Mouse (Mus musculus): ENCODE results near the gene Nrxn2. TPM values are rescaled to one million over a fixed set of nuclear protein-coding genes. Genes with fewer than 3 reads are reported as not detected.

The Nrxn2 gene
- polyA plus RNA-seq, 1 experiment from 2014 or later = 0.52 TPM

DNA sequence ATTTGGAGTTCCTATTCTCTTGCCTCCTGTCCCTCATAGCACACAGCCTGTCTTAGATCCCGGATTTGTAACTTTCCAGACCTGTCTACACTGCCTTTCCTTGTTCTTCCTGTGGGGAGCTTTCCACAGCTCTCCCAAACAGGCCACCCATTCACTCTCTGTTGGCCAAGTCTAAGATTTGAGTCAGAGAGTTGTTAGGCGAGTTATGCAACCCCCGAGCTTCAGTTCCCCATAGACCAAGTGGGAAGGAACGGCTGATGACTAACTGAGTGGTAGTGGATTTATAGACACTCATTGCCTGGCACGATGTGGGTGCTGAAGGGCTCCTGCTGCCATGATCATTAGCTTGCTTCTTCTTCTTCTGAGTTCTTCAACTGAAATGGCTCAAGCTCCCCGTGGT is 41.0 kb downstream of the Nrxn2 start:
- peaks cover 31% of the 10 kb centered on the region for H3K27me3 ChIP-seq (replicated peaks)
- no peak overlapping the region for H3K4me2 ChIP-seq
- H3K27ac ChIP-seq (ENCODE audit: poor library complexity, severe bottlenecking) = no peak overlapping the region
- H3K36me3 ChIP-seq = no peaks in the 10 kb centered on the region
- no peak overlapping the region for H3K9ac ChIP-seq
- H3K4me1 ChIP-seq (replicated peaks) = no peaks in the 10 kb centered on the region; the same call in 1 of the 2 replicates
- ATAC-seq (ENCODE audit: insufficient number of reproducible peaks, low FRiP score) = no peak
- 77% methylated on average over 6 of the region's 6 CpGs for WGBS
- H3K4me3 ChIP-seq = no peak overlapping the region
- H3K9me3 ChIP-seq (replicated peaks) = no peaks in the 10 kb centered on the region

DNA sequence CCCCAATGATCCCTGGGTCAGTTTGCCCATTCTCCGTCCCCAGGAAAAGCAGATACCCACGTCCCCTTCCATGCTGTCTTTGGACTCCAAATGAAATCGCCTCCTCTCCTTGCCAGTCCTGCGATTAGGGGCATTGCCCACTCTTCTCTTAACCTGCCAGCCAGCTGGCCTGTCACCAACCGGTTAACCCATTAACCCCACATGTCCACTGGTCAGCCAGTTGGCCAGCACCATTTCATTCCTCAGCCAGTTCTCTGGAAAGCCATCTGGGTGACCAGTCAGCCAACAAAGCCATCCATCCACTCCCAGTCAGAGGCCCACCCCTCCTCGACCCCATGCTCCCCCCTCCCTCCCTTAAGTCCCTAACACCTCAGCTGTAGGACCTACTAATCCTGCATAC is 44.3 kb downstream of the Nrxn2 start:
- 36% methylated on average over 6 of the region's 6 CpGs for WGBS
- no peak overlapping the region for H3K9ac ChIP-seq
- no peak overlapping the region for H3K4me2 ChIP-seq
- peaks cover 20% of the 10 kb centered on the region for H3K27me3 ChIP-seq (replicated peaks)
- H3K9me3 ChIP-seq (replicated peaks) = peaks cover 6% of the 10 kb centered on the region
- no peak overlapping the region for H3K4me3 ChIP-seq
- no peaks in the 10 kb centered on the region; the same call in 1 of the 2 replicates for H3K4me1 ChIP-seq (replicated peaks)
- no peak overlapping the region for H3K27ac ChIP-seq (ENCODE audit: poor library complexity, severe bottlenecking)
- H3K36me3 ChIP-seq = no peaks in the 10 kb centered on the region
- no peak for ATAC-seq (ENCODE audit: insufficient number of reproducible peaks, low FRiP score)

DNA sequence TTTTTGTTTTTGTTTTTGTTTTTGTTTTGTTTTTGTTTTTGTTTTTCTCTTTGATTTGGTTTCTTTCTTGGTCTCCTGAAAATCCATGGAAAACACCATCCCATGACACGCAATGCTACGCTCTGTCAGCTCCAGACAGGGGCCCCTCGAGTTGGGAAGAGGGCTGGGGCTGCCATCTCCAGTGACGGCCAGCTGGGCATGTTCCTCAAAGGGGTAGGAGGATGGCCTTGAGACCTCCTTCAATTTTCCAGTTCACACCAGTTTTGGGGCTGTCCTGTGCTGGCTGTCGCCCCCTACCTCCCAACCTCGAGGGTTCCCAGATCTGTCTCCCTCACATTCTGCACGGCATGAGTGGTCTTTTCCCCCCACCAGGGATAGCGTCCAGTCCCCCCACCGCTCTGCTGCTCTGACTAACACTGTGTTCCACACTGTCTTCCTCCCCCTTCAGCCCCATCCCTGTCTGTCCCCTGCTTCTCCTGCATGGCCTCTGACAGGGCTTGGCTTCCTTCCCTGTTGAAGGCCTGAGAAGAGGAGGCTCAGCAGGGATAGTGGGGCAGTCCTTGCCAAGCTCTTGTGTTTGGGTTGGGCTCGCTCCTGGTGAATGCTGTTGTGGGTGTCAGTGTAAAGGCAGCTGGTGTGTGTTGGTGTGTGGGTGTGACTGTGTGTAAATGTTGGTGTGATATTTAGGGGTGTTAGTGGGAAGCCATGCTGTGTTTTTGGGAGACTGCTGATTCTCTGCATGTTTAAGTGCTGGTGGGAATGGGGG is 46.0 kb downstream of the Nrxn2 start:
- H3K27me3 ChIP-seq (replicated peaks) = peaks cover 19% of the 10 kb centered on the region

DNA sequence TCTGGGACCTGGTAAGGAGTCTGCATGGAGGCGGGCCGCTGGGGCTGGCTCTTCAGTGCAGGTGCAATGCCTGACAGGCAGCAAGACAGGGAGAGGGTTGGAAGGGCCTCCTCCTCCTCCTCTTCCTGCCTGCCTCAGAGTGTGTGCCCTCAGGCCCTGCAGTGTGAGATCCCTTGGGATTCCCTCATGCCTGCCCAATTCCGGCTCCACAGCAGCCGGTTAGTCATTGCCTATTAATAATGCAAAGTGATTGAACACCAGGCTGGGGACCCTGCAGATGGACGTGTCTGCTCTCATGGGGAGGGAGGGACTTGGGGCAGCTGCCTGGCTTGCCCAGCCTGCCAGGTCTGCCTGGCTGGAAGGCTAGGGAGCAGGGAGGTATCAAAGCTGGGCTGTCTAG is 46.6 kb downstream of the Nrxn2 start:
- H3K4me2 ChIP-seq = no peak overlapping the region
- H3K9ac ChIP-seq = no peak overlapping the region
- no peak for ATAC-seq (ENCODE audit: insufficient number of reproducible peaks, low FRiP score)
- H3K27ac ChIP-seq (ENCODE audit: poor library complexity, severe bottlenecking) = no peak overlapping the region
- H3K4me1 ChIP-seq (replicated peaks) = no peaks in the 10 kb centered on the region; the same call in 1 of the 2 replicates
- peaks cover 6% of the 10 kb centered on the region for H3K9me3 ChIP-seq (replicated peaks)
- no peak overlapping the region for H3K4me3 ChIP-seq
- no peaks in the 10 kb centered on the region for H3K36me3 ChIP-seq
- WGBS = 42% methylated on average over 5 of the region's 5 CpGs
- peaks cover 19% of the 10 kb centered on the region for H3K27me3 ChIP-seq (replicated peaks)

More for the DNA sequence above, 46.0 kb downstream of the Nrxn2 start:
- H3K4me3 ChIP-seq = no peak overlapping the region
- no peaks in the 10 kb centered on the region; the same call in 1 of the 2 replicates for H3K4me1 ChIP-seq (replicated peaks)
- no peak overlapping the region for H3K27ac ChIP-seq (ENCODE audit: poor library complexity, severe bottlenecking)
- WGBS = 49% methylated on average over 10 of the region's 10 CpGs
- peaks cover 6% of the 10 kb centered on the region for H3K9me3 ChIP-seq (replicated peaks)
- H3K36me3 ChIP-seq = no peaks in the 10 kb centered on the region
- no peak overlapping the region for H3K4me2 ChIP-seq
- ATAC-seq (ENCODE audit: insufficient number of reproducible peaks, low FRiP score) = peak; percentile 29; the same call in 1 of the 2 replicates
- no peak overlapping the region for H3K9ac ChIP-seq

DNA sequence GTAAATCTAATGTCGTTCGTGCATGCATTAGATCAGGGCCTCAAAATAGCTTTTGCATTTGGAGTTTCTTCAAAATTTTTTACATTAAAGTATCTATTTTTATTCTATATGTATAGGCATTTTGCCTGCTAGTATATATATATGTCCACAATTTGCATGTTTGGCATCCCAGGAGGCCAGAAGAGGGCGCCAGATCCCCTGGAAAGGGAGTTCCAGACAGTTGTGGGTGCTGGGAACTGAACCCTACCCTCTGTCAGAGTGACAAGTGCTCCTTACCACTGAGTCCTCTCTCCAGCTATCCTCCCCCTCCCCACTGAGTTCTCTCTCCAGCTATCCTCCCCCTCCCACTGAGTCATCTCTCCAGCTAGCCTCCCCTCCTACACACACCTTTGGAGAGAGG is 48.4 kb downstream of the Nrxn2 start:
- Histone ChIP-seq H3K4me2 (no peak overlapping the region), H3K4me3 (no peak overlapping the region), H3K27ac (ENCODE audit: poor library complexity, severe bottlenecking) (no peak overlapping the region), H3K4me1 (replicated peaks) (no peaks in the 10 kb centered on the region; the same call in 1 of the 2 replicates), H3K36me3 (no peaks in the 10 kb centered on the region), H3K27me3 (replicated peaks) (peaks cover 28% of the 10 kb centered on the region), H3K9me3 (replicated peaks) (peaks cover 6% of the 10 kb centered on the region), H3K9ac (no peak overlapping the region)
- no peak for ATAC-seq (ENCODE audit: insufficient number of reproducible peaks, low FRiP score)
- 84% methylated on average over 3 of the region's 3 CpGs for WGBS

DNA sequence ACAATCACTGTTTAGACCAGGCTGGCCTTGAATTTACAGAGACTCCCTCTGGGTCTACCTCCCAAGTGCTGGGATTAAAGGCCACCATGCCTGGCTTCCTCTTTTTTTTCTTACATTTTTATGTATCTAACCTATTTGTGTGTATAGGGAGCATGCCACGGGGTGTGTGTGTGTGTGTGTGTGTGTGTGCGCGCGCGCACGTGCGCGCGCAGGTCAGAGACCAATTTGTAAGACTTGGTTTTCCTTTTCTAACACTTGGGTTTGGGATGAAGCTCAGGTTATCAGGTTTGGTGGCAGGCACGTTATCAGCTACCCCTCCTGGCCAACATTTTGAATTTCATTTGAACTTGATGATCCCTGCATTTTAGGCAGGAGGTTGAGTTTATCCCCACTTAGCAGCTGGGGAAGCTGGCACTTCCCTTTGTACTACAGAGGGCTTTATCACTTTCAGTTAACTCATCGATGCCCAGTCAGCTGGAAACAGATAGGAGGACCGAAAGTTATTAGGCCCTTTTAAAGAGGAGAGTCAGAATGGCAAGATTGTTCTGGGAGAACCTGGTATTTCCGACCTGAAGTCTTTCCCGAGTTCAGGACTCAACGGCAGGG is 48.9 kb downstream of the Nrxn2 start:
- no peaks in the 10 kb centered on the region for H3K36me3 ChIP-seq
- H3K27me3 ChIP-seq (replicated peaks) = peaks cover 29% of the 10 kb centered on the region
- no peak overlapping the region for H3K27ac ChIP-seq (ENCODE audit: poor library complexity, severe bottlenecking)
- no peak overlapping the region for H3K9ac ChIP-seq
- ATAC-seq (ENCODE audit: insufficient number of reproducible peaks, low FRiP score) = no peak
- no peak overlapping the region for H3K4me3 ChIP-seq
- no peaks in the 10 kb centered on the region; the same call in 1 of the 2 replicates for H3K4me1 ChIP-seq (replicated peaks)
- H3K4me2 ChIP-seq = no peak overlapping the region
- 73% methylated on average over 15 of the region's 15 CpGs for WGBS
- H3K9me3 ChIP-seq (replicated peaks) = peaks cover 6% of the 10 kb centered on the region

DNA sequence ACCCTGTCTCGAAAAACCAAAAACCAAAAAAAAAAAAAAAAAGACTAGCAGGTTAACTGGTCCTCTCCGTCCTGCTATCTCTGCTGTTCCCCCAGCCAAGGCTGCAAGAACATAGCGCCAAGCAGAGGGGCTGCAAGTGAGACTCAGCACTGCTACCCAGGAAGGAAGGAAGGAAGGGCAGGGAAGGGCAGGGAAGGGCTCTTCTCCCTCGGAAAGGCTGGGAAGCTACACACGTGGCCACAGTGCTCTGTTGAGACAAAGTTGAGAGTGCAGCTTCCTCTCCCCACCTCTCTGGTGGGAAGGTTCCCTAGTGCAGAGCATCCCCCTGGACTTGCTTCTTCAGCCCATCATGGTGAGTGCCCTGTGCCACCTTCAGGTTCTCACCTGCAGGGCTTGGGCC is 53.1 kb downstream of the Nrxn2 start:
- H3K9ac ChIP-seq = no peak overlapping the region
- H3K4me3 ChIP-seq = no peak overlapping the region
- H3K27me3 ChIP-seq (replicated peaks) = peaks cover 26% of the 10 kb centered on the region; the same call in 1 of the 2 replicates
- H3K9me3 ChIP-seq (replicated peaks) = peaks cover 6% of the 10 kb centered on the region
- no peak overlapping the region for H3K27ac ChIP-seq (ENCODE audit: poor library complexity, severe bottlenecking)
- peaks cover 8% of the 10 kb centered on the region for H3K4me1 ChIP-seq (replicated peaks)
- 61% methylated on average over 5 of the region's 5 CpGs for WGBS
- H3K4me2 ChIP-seq = no peak overlapping the region
- no peaks in the 10 kb centered on the region for H3K36me3 ChIP-seq
- no peak for ATAC-seq (ENCODE audit: insufficient number of reproducible peaks, low FRiP score)

DNA sequence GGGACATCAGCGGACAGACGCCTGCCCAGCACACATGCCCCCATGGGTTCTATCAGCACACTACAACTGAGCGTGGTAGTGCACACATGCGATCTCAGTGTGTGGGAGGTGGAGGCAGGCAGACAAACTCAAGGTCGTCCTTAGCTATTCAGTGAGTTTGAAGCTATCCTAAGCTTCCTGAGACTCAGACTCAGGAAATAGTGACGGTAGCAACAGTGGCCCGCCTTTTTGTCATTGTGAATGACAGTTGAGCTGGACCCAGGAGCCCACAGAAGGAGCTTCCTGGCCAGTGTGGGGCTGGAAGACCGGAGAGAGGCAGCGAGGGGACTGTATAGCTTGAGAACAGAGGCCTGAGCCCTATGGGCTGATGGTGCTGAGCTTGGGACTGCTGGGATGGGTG is 54.3 kb downstream of the Nrxn2 start:
- H3K4me1 ChIP-seq (replicated peaks) = peaks cover 8% of the 10 kb centered on the region
- no peaks in the 10 kb centered on the region for H3K9me3 ChIP-seq (replicated peaks)
- no peak overlapping the region for H3K27ac ChIP-seq (ENCODE audit: poor library complexity, severe bottlenecking)
- no peaks in the 10 kb centered on the region for H3K36me3 ChIP-seq
- ATAC-seq (ENCODE audit: insufficient number of reproducible peaks, low FRiP score) = no peak
- H3K27me3 ChIP-seq (replicated peaks) = peaks cover 26% of the 10 kb centered on the region; the same call in 1 of the 2 replicates
- H3K9ac ChIP-seq = no peak overlapping the region
- H3K4me2 ChIP-seq = no peak overlapping the region
- no peak overlapping the region for H3K4me3 ChIP-seq
- WGBS = 79% methylated on average over 9 of the region's 9 CpGs

DNA sequence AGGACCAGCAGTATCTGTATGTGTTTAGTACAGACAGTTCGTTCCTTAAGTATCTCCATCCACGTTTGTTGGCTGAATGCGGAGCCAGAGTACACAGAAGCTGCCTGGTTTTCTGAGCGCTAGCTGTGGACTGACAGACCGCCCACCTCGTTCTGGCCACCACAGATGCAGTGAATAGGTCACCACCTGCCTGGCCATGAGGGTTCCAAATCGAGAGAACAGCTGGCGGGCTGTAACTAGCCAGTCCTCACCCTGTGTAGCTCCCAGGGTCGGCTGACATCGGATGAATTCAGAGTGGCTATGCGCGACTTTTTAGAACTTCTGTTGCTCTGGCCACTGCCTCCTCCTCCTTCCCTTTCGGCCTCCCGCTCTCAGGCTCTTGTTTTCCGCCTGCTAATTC is 56.2 kb downstream of the Nrxn2 start:
- Histone ChIP-seq H3K36me3 (no peaks in the 10 kb centered on the region), H3K27ac (ENCODE audit: poor library complexity, severe bottlenecking) (no peak overlapping the region), H3K4me3 (no peak overlapping the region), H3K4me1 (replicated peaks) (peaks cover 8% of the 10 kb centered on the region), H3K27me3 (replicated peaks) (peaks cover 26% of the 10 kb centered on the region; the same call in 1 of the 2 replicates), H3K4me2 (no peak overlapping the region), H3K9ac (no peak overlapping the region), H3K9me3 (replicated peaks) (no peaks in the 10 kb centered on the region)
- WGBS = 50% methylated on average over 15 of the region's 15 CpGs
- no peak for ATAC-seq (ENCODE audit: insufficient number of reproducible peaks, low FRiP score)

DNA sequence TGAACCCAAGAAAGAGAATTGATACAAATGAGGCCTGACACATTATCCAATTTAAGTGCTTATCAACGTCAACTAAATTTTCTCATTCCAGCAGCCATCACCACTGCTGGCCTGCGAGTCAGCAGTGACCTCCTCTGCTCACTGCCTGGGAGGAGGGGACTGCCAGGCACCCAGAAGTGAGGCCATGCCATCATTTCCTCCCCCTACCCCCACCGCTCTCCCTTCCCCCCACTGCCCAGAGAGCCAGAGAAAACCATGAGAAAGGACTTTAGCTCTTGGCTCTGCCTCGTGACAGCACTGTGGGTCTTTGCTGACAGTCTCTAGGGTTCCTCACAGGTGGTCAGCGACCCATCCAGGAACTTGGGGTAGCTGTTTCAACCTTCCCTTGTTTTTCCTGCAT is 56.6 kb downstream of the Nrxn2 start:
- no peaks in the 10 kb centered on the region for H3K36me3 ChIP-seq
- H3K27ac ChIP-seq (ENCODE audit: poor library complexity, severe bottlenecking) = no peak overlapping the region
- H3K9me3 ChIP-seq (replicated peaks) = no peaks in the 10 kb centered on the region
- H3K4me3 ChIP-seq = no peak overlapping the region
- 35% methylated on average over 5 of the region's 5 CpGs for WGBS
- H3K27me3 ChIP-seq (replicated peaks) = peaks cover 26% of the 10 kb centered on the region; the same call in 1 of the 2 replicates
- no peak overlapping the region for H3K4me2 ChIP-seq
- no peak for ATAC-seq (ENCODE audit: insufficient number of reproducible peaks, low FRiP score)
- no peak overlapping the region for H3K9ac ChIP-seq
- H3K4me1 ChIP-seq (replicated peaks) = peaks cover 8% of the 10 kb centered on the region

DNA sequence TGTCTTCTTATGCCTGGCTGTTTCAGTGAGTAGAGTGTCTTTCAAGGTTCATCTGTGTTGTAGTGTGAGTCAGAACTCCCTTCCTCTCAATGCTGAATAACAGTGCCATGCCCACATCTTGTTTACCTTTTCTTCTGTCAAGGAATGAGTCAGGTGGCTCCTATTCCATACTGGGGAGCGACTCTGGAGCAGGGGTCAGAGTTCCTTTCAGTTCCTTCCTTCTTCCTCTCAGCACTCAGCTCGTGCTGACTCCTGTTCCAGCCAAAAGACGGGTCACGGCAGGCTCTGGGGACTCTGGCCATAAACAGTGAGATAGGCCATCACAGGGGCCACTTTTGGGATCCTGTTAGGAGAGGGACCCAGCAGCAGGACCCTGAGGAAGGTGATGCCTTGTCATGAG is 58.5 kb downstream of the Nrxn2 start:
- Histone ChIP-seq H3K9me3 (replicated peaks) (no peaks in the 10 kb centered on the region), H3K4me2 (no peak overlapping the region), H3K27me3 (replicated peaks) (peaks cover 15% of the 10 kb centered on the region), H3K4me1 (replicated peaks) (peaks cover 8% of the 10 kb centered on the region), H3K9ac (no peak overlapping the region), H3K4me3 (no peak overlapping the region), H3K36me3 (no peaks in the 10 kb centered on the region), H3K27ac (ENCODE audit: poor library complexity, severe bottlenecking) (no peak overlapping the region)
- ATAC-seq (ENCODE audit: insufficient number of reproducible peaks, low FRiP score) = no peak
- 47% methylated on average over 4 of the region's 4 CpGs for WGBS

All from heart, embryonic 12.5 days (tissue).